Mouse (Mus musculus): ENCODE results near the gene Gm10696. TPM values are rescaled to one million over a fixed set of nuclear protein-coding genes. Genes with fewer than 3 reads are reported as not detected.
"Not testable (repeated sequence)": the region's sequence is repeated elsewhere in the genome, so short reads cannot be mapped to it uniquely, and the experiment has no call there.

Gm10696 gene
- polyA plus RNA-seq (2015; fragmentation: Nextera tagmentation; extraction: Ambion mirVana): not detected in 2 replicates

DNA sequence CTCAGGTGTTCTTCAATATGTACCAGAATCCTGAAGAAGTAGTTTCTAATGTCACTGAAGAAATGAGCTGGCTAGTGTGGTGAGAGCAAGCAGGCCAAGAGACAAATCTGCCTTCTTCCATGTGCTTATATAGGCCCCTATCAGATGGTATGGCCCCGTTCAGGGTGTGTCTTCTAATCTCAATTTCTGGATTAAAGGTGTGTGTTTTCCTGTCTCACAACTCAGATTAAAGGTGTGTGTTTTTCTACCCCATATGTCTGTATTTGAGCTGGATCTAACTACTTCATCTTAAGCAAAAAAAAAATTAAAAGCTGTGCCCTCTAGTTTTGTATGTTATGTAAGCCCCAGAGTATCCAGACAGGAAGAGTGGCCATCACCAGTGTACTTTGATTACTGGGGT lies at the start of gene Gm10696:
Gm10696 (minus strand) TSS at position 101 of the 400 bp plus-strand sequence.
- H3K4me1 ChIP-seq (ENCODE audit: control insufficient read depth, low read depth, low read length); H3K36me3 ChIP-seq (ENCODE audit: control insufficient read depth, insufficient read depth); H3K27ac ChIP-seq (ENCODE audit: low read length); H3K9me3 ChIP-seq (replicated peaks; ENCODE audit: control insufficient read depth, low read length); H3K27me3 ChIP-seq (ENCODE audit: control insufficient read depth, insufficient read depth, low read depth, low read length); H3K4me3 ChIP-seq (ENCODE audit: low read depth, low read length); H3K4me2 ChIP-seq (ENCODE audit: low read depth, low read length); ATAC-seq (ENCODE audit: low read depth); H3K9ac ChIP-seq (ENCODE audit: low read depth, low read length): not testable (repeated sequence)
- WGBS (ENCODE audit: insufficient replicate concordance): 52% methylated on average over 1 of the region's 1 CpGs

DNA sequence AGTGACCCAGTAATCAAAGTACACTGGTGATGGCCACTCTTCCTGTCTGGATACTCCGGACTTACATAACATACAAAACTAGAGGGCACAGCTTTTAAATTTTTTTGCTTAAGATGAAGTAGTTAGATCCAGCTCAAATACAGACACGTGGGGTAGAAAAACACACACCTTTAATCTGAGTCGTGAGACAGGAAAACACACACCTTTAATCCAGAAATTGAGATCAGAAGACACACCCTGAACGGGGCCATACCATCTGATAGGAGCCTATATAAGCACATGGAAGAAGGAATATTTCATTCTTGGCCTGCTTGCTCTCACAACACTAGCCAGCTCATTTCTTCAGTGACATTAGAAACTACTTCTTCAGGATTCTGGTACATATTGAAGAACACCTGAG lies 18.4 kb upstream of the Gm10696 start, which contains the start of gene Gm5286:
Gm5286 (plus strand) TSS at position 301 of the 400 bp plus-strand sequence.
- not testable (repeated sequence) for H3K36me3 ChIP-seq (ENCODE audit: control insufficient read depth, insufficient read depth); H3K27ac ChIP-seq (ENCODE audit: low read length); H3K9ac ChIP-seq (ENCODE audit: low read depth, low read length); H3K4me3 ChIP-seq (ENCODE audit: low read depth, low read length); ATAC-seq (ENCODE audit: low read depth); H3K27me3 ChIP-seq (ENCODE audit: control insufficient read depth, insufficient read depth, low read depth, low read length); H3K4me2 ChIP-seq (ENCODE audit: low read depth, low read length); H3K4me1 ChIP-seq (ENCODE audit: control insufficient read depth, low read depth, low read length); H3K9me3 ChIP-seq (replicated peaks; ENCODE audit: control insufficient read depth, low read length)
- WGBS (ENCODE audit: insufficient replicate concordance): 58% methylated on average over 2 of the region's 4 CpGs

DNA sequence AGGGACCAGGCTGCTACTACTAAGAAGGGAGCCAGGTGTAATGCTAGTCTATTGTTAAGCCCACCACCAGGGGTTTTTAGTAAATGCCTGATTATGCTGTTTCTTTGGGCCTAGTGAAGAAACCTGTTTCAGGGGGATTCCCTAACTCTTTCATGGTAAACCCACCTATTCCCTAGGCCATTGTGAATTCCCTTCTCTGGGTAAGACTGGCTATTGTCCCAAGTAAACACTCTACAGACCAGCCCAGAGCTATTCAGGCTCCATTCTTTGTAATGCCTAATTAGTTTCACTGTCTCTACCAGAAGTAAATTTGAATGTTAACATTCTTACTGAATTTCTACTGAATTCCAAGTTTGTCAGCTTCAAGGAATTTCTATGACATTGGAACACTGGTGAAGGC lies 10.6 kb downstream of the Gm10696 start:
- not testable (repeated sequence) for H3K4me2 ChIP-seq (ENCODE audit: low read depth, low read length); H3K9ac ChIP-seq (ENCODE audit: low read depth, low read length); ATAC-seq (ENCODE audit: low read depth); H3K27ac ChIP-seq (ENCODE audit: low read length); H3K9me3 ChIP-seq (replicated peaks; ENCODE audit: control insufficient read depth, low read length); H3K36me3 ChIP-seq (ENCODE audit: control insufficient read depth, insufficient read depth); H3K4me3 ChIP-seq (ENCODE audit: low read depth, low read length); H3K4me1 ChIP-seq (ENCODE audit: control insufficient read depth, low read depth, low read length); H3K27me3 ChIP-seq (ENCODE audit: control insufficient read depth, insufficient read depth, low read depth, low read length)

Other genes with a start within 250 kb of the Gm10696 start
- not detected in 2 replicates for gene Gm9117, start 234.7 kb downstream of the Gm10696 start, polyA plus RNA-seq (2015; fragmentation: Nextera tagmentation; extraction: Ambion mirVana)
- gene Tdpoz5, start 216.9 kb downstream of the Gm10696 start, polyA plus RNA-seq (2015; fragmentation: Nextera tagmentation; extraction: Ambion mirVana): not detected in 2 replicates
- gene Gm9125, start 123.3 kb downstream of the Gm10696 start, polyA plus RNA-seq (2015; fragmentation: Nextera tagmentation; extraction: Ambion mirVana): not detected in 2 replicates
- not detected in 2 replicates for gene Gm10697, start 105.5 kb downstream of the Gm10696 start, polyA plus RNA-seq (2015; fragmentation: Nextera tagmentation; extraction: Ambion mirVana)
- not detected in 2 replicates for gene Gm5286, start 18.5 kb upstream of the Gm10696 start, polyA plus RNA-seq (2015; fragmentation: Nextera tagmentation; extraction: Ambion mirVana)
- not detected in 2 replicates for gene Gm4778, start 85.8 kb upstream of the Gm10696 start, polyA plus RNA-seq (2015; fragmentation: Nextera tagmentation; extraction: Ambion mirVana)
- gene Them4, start 131.9 kb upstream of the Gm10696 start, polyA plus RNA-seq (2015; fragmentation: Nextera tagmentation; extraction: Ambion mirVana): 4.4 and 4.6 TPM in 2 replicates
- gene Them5, start 163.9 kb upstream of the Gm10696 start, polyA plus RNA-seq (2015; fragmentation: Nextera tagmentation; extraction: Ambion mirVana): not detected in 2 replicates
- not detected in 2 replicates for gene C2cd4d, start 184.2 kb upstream of the Gm10696 start, polyA plus RNA-seq (2015; fragmentation: Nextera tagmentation; extraction: Ambion mirVana)
- gene Rorc, start 194.6 kb upstream of the Gm10696 start, polyA plus RNA-seq (2015; fragmentation: Nextera tagmentation; extraction: Ambion mirVana): 2.2 and 2.3 TPM in 2 replicates
- 0.06 TPM in 2 replicates for gene Lingo4, start 220.3 kb upstream of the Gm10696 start, polyA plus RNA-seq (2015; fragmentation: Nextera tagmentation; extraction: Ambion mirVana)
- 8.1 and 9.6 TPM in 2 replicates for gene Tdrkh, start 235.1 kb upstream of the Gm10696 start, polyA plus RNA-seq (2015; fragmentation: Nextera tagmentation; extraction: Ambion mirVana)